In the genomic region with DNA sequence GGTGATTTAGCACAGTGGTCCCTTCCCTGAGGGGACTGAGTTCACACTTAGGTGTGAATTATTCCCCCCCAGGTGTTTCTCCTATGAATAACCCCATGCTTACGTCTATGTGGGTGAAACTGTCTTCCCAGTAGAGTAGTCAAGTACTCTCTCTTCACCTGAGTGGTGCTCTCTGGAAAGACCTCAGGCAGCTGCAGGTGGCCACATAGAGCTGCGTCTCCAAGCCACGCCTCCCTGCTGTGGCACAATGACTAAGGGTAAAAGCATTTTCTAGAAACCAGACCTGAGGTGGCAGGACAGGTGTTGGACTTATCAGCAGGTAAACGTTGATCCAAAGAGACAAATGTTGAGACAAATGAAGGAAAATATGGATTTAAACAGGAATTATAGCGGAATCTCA, we compare ENCODE assay signal across 25 mouse cellular contexts.
DNase-seq lines count a peak whose midpoint lies in the region; ATAC-seq lines count a peak whose summit lies in the region.
"Had no signal": no experiment of that assay in that cellular context is flagged by ENCODE, and none has a peak within 500 bp of the region (broad histone marks: within the 10 kb centered on the region; RNA-seq: fewer than 3 reads in every experiment).

No protein-coding gene starts in this region.

- DNase-seq in heart, embryonic 10.5 days (ENCODE audit: low spot score), result peak; percentile 36
- no peak for DNase-seq in heart, postnatal 14 days
- peak; percentile 73 for DNase-seq in lung, postnatal 36 days
- no peak for DNase-seq in left cerebral cortex, adult 11 months (ENCODE audit: low spot score)
- no peak for DNase-seq in right cerebral cortex, adult 2 months (ENCODE audit: low spot score in 2 of 2)
- no peak for DNase-seq in right cerebral cortex, postnatal 4 days
- DNase-seq: adrenal gland, postnatal 14 days; cerebellum, adult 11-12 months; cerebellum, adult 9-11 months; forebrain, postnatal 0 days; heart, postnatal 36 days; kidney, adult 18-20 months; kidney, postnatal 36 days; liver had no signal

- no peak overlapping the region for H3K4me3 ChIP-seq in heart, embryonic 10.5 days
- H3K4me3 ChIP-seq in lung, embryonic 16.5 days (ENCODE audit: low read length), result no peak overlapping the region
- H3K4me3 ChIP-seq: embryonic facial prominence, embryonic 13.5 days; heart, embryonic 15.5 days; hindbrain, embryonic 12.5 days; kidney, embryonic 15.5 days; layer of hippocampus, adult 2 months; midbrain, embryonic 10.5 days had no signal

- H3K27ac ChIP-seq in heart, embryonic 10.5 days, result no peak overlapping the region
- no peak overlapping the region for H3K27ac ChIP-seq in lung, embryonic 16.5 days (ENCODE audit: low read length)
- H3K27ac ChIP-seq: embryonic facial prominence, embryonic 13.5 days; heart, embryonic 15.5 days; hindbrain, embryonic 12.5 days; kidney, embryonic 15.5 days; layer of hippocampus, adult 2 months; liver, embryonic 14.5 days; midbrain, embryonic 10.5 days had no signal

- H3K36me3 ChIP-seq in heart, embryonic 10.5 days, result no peaks in the 10 kb centered on the region
- no peaks in the 10 kb centered on the region for H3K36me3 ChIP-seq in lung, embryonic 16.5 days (ENCODE audit: control insufficient read depth, insufficient read depth, low read length)
- H3K36me3 ChIP-seq: embryonic facial prominence, embryonic 13.5 days; heart, embryonic 15.5 days; hindbrain, embryonic 12.5 days; kidney, embryonic 15.5 days; midbrain, embryonic 10.5 days had no signal

- intact Hi-C loops in heart, postnatal 14 days (cut with DNase I), result no loop called here

- peak; percentile 78 for ATAC-seq in lung, embryonic 16.5 days (ENCODE audit: low read depth)
- no peak for ATAC-seq in cerebellum, adult (ENCODE audit: insufficient number of reproducible peaks, low FRiP score, low TSS enrichment)
- ATAC-seq: forebrain, postnatal 0 days; midbrain, embryonic 16.5 days; Patski had no signal

- no peak overlapping the region for H3K9ac ChIP-seq in lung, embryonic 16.5 days (ENCODE audit: low read length)
- H3K9ac ChIP-seq: embryonic facial prominence, embryonic 13.5 days; forebrain, postnatal 0 days; heart, embryonic 15.5 days; hindbrain, embryonic 12.5 days; kidney, embryonic 15.5 days; liver, embryonic 14.5 days had no signal

- WGBS in heart, embryonic 10.5 days, result 65% methylated on average over 5 of the region's 5 CpGs
- WGBS in lung, embryonic 16.5 days, result 46% methylated on average over 5 of the region's 5 CpGs

- H3K27me3 ChIP-seq in heart, embryonic 10.5 days (ENCODE audit: insufficient read depth, poor library complexity, severe bottlenecking), result no peaks in the 10 kb centered on the region
- H3K27me3 ChIP-seq in lung, embryonic 16.5 days (ENCODE audit: control insufficient read depth, insufficient read depth, low read depth, low read length), result no peaks in the 10 kb centered on the region
- H3K27me3 ChIP-seq: embryonic facial prominence, embryonic 13.5 days; heart, embryonic 15.5 days; hindbrain, embryonic 12.5 days; kidney, embryonic 15.5 days; Patski had no signal

- H3K9me3 ChIP-seq in heart, embryonic 10.5 days, result no peaks in the 10 kb centered on the region
- no peaks in the 10 kb centered on the region for H3K9me3 ChIP-seq in lung, embryonic 16.5 days (ENCODE audit: control insufficient read depth, low read length)
- H3K9me3 ChIP-seq: embryonic facial prominence, embryonic 13.5 days; heart, embryonic 15.5 days; hindbrain, embryonic 12.5 days; kidney, embryonic 15.5 days; midbrain, embryonic 10.5 days had no signal

- no peaks in the 10 kb centered on the region; the same call in 1 of the 2 replicates for H3K4me1 ChIP-seq in heart, embryonic 10.5 days
- H3K4me1 ChIP-seq in lung, embryonic 16.5 days (replicated peaks; ENCODE audit: control insufficient read depth, insufficient read depth, low read length), result peaks cover 8% of the 10 kb centered on the region
- H3K4me1 ChIP-seq: embryonic facial prominence, embryonic 13.5 days; heart, embryonic 15.5 days; hindbrain, embryonic 12.5 days; midbrain, embryonic 10.5 days had no signal

- no peak overlapping the region for H3K4me2 ChIP-seq in lung, embryonic 16.5 days (ENCODE audit: low read depth, low read length)
- H3K4me2 ChIP-seq: embryonic facial prominence, embryonic 13.5 days; heart, embryonic 15.5 days; hindbrain, embryonic 12.5 days; kidney, embryonic 15.5 days had no signal

Comparison
In these comparisons a context has a peak if more than half of its experiments do, and no peak if none do; other contexts are left out.
1. DNase-seq: peak in heart, embryonic 10.5 days (single experiment) and lung, postnatal 36 days (single experiment); none in heart, postnatal 14 days (0 of 2), left cerebral cortex, adult 11 months (single experiment), right cerebral cortex, adult 2 months (0 of 2) and right cerebral cortex, postnatal 4 days (single experiment).